In the genomic region with DNA sequence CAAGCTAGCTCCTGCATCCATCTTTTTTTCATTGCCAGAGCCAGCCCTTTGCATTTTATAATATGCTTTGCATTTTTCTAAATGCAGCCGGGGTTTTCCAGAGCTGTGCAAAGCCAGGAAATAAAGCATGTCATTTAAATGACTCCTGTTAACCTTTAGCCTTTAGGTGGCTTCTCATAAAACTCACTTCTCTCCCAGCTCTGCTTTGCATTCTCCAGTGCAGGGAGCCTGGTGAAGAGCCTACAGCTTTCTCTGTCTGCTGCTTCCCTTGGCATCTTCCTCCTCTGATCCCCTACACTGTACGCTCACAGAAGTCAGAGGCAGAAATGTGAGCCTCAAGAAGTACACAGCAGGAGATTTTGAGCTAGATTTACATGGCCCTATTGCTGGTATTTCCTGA, we compare ENCODE assay signal across 15 mouse cellular contexts.
A peak's percentile ranks its signal among the peaks of the same experiment; 100 is the strongest.
DNase-seq lines count a peak whose midpoint lies in the region; ATAC-seq and TF ChIP-seq lines count a peak whose summit lies in the region.
"Had no signal": no experiment of that assay in that cellular context is flagged by ENCODE, and none has a peak within 500 bp of the region (broad histone marks: within the 10 kb centered on the region; RNA-seq: fewer than 3 reads in every experiment).

No protein-coding gene starts in this region.

- no peaks in the 10 kb centered on the region for H3K27me3 ChIP-seq in hindbrain, embryonic 15.5 days
- H3K27me3 ChIP-seq in hindbrain, postnatal 0 days (ENCODE audit: insufficient read depth, low read length): no peaks in the 10 kb centered on the region
- no peaks in the 10 kb centered on the region for H3K27me3 ChIP-seq in stomach, embryonic 14.5 days (ENCODE audit: control insufficient read depth, insufficient read depth, low read length)
- H3K27me3 ChIP-seq in stomach, postnatal 0 days (ENCODE audit: control insufficient read depth, insufficient read depth, low read length): no peaks in the 10 kb centered on the region
- H3K27me3 ChIP-seq in intestine, embryonic 15.5 days (replicated peaks): no peaks in the 10 kb centered on the region
- H3K27me3 ChIP-seq in forebrain, embryonic 12.5 days: 0 out of 2 replicates have a peak, but pooled peaks cover 7% of the 10 kb centered on the region
- no peaks in the 10 kb centered on the region for H3K27me3 ChIP-seq in heart, embryonic 11.5 days (ENCODE audit: control insufficient read depth, insufficient read depth, low read length)

- ATAC-seq in hindbrain, embryonic 15.5 days (ENCODE audit: low FRiP score, low read depth): no peak
- no peak for ATAC-seq in hindbrain, postnatal 0 days
- ATAC-seq in stomach, embryonic 14.5 days (ENCODE audit: insufficient number of reproducible peaks, insufficient read depth, low FRiP score, low read depth): no peak
- ATAC-seq in stomach, postnatal 0 days (ENCODE audit: low FRiP score, low TSS enrichment): no peak
- ATAC-seq in intestine, embryonic 15.5 days: peak; percentile 80
- no peak for ATAC-seq in forebrain, embryonic 12.5 days (ENCODE audit: low FRiP score)
- no peak for ATAC-seq in heart, embryonic 11.5 days (replicated peaks; ENCODE audit: insufficient number of reproducible peaks, low FRiP score, low TSS enrichment)
- ATAC-seq: forebrain, embryonic 14.5 days had no signal

- H3K27ac ChIP-seq in hindbrain, embryonic 15.5 days (replicated peaks): 0 out of 2 replicates have a peak overlapping the region, but pooled peaks have one; percentile 45
- no peak overlapping the region for H3K27ac ChIP-seq in hindbrain, postnatal 0 days
- peak overlapping the region; percentile 61; the same call in 1 of the 2 replicates for H3K27ac ChIP-seq in stomach, embryonic 14.5 days (ENCODE audit: low read length)
- no peak overlapping the region for H3K27ac ChIP-seq in stomach, postnatal 0 days (replicated peaks)
- H3K27ac ChIP-seq in intestine, embryonic 15.5 days: peak overlapping the region; percentile 67
- no peak overlapping the region for H3K27ac ChIP-seq in forebrain, embryonic 12.5 days
- H3K27ac ChIP-seq in heart, embryonic 11.5 days (ENCODE audit: low read depth, low read length): no peak overlapping the region
- H3K27ac ChIP-seq: liver, embryonic 13.5 days; macrophage had no signal

- peaks cover 21% of the 10 kb centered on the region for H3K4me1 ChIP-seq in hindbrain, embryonic 15.5 days (replicated peaks)
- H3K4me1 ChIP-seq in hindbrain, postnatal 0 days (ENCODE audit: insufficient read depth, low read length): peaks cover 12% of the 10 kb centered on the region; the same call in 1 of the 2 replicates
- H3K4me1 ChIP-seq in stomach, embryonic 14.5 days (ENCODE audit: control insufficient read depth, insufficient read depth, low read length): peaks cover 34% of the 10 kb centered on the region
- peaks cover 7% of the 10 kb centered on the region for H3K4me1 ChIP-seq in stomach, postnatal 0 days (replicated peaks; ENCODE audit: control insufficient read depth, insufficient read depth)
- peaks cover 24% of the 10 kb centered on the region for H3K4me1 ChIP-seq in intestine, embryonic 15.5 days (replicated peaks)
- peaks cover 25% of the 10 kb centered on the region for H3K4me1 ChIP-seq in forebrain, embryonic 12.5 days
- H3K4me1 ChIP-seq in heart, embryonic 11.5 days (ENCODE audit: control insufficient read depth, insufficient read depth, low read length): peaks cover 4% of the 10 kb centered on the region; the same call in 1 of the 2 replicates

- no peak for TF ChIP-seq EP300 in stomach, postnatal 0 days (optimal IDR thresholded peaks at IDR 0.05)

- H3K9me3 ChIP-seq in hindbrain, embryonic 15.5 days: no peaks in the 10 kb centered on the region
- no peaks in the 10 kb centered on the region for H3K9me3 ChIP-seq in hindbrain, postnatal 0 days (ENCODE audit: low read length)
- no peaks in the 10 kb centered on the region for H3K9me3 ChIP-seq in stomach, embryonic 14.5 days (ENCODE audit: control insufficient read depth, low read depth, low read length)
- H3K9me3 ChIP-seq in stomach, postnatal 0 days (ENCODE audit: control insufficient read depth, low read length): no peaks in the 10 kb centered on the region
- H3K9me3 ChIP-seq in intestine, embryonic 15.5 days: no peaks in the 10 kb centered on the region
- no peaks in the 10 kb centered on the region for H3K9me3 ChIP-seq in forebrain, embryonic 12.5 days
- no peaks in the 10 kb centered on the region for H3K9me3 ChIP-seq in heart, embryonic 11.5 days (replicated peaks; ENCODE audit: control insufficient read depth, low read length)
- H3K9me3 ChIP-seq: liver, embryonic 13.5 days had no signal

- TF ChIP-seq CTCF in hindbrain, postnatal 0 days (IDR thresholded peaks at IDR 0.05; ENCODE audit: low read depth): no peak
- no peak for TF ChIP-seq CTCF in stomach, postnatal 0 days (IDR thresholded peaks at IDR 0.05; ENCODE audit: low read depth)

- no peak overlapping the region for H3K4me2 ChIP-seq in hindbrain, embryonic 15.5 days
- H3K4me2 ChIP-seq in hindbrain, postnatal 0 days (ENCODE audit: low read depth, low read length): no peak overlapping the region
- H3K4me2 ChIP-seq in stomach, embryonic 14.5 days (replicated peaks; ENCODE audit: low read depth, low read length): no peak overlapping the region
- no peak overlapping the region for H3K4me2 ChIP-seq in stomach, postnatal 0 days (replicated peaks; ENCODE audit: low read depth)
- peak overlapping the region; percentile 32 for H3K4me2 ChIP-seq in intestine, embryonic 15.5 days (replicated peaks)
- H3K4me2 ChIP-seq in forebrain, embryonic 12.5 days: no peak overlapping the region
- no peak overlapping the region for H3K4me2 ChIP-seq in heart, embryonic 11.5 days
- H3K4me2 ChIP-seq: liver, embryonic 13.5 days had no signal

- 38% methylated on average over 2 of the region's 2 CpGs for WGBS in hindbrain, embryonic 15.5 days
- WGBS in hindbrain, postnatal 0 days: 40% methylated on average over 2 of the region's 2 CpGs
- 26% methylated on average over 2 of the region's 2 CpGs for WGBS in stomach, embryonic 14.5 days
- 57% methylated on average over 2 of the region's 2 CpGs for WGBS in stomach, postnatal 0 days
- WGBS in intestine, embryonic 15.5 days: 28% methylated on average over 2 of the region's 2 CpGs
- 73% methylated on average over 2 of the region's 2 CpGs for WGBS in forebrain, embryonic 12.5 days
- WGBS in heart, embryonic 11.5 days (ENCODE audit: insufficient replicate concordance): 58% methylated on average over 2 of the region's 2 CpGs

- no peak overlapping the region for H3K4me3 ChIP-seq in hindbrain, embryonic 15.5 days
- H3K4me3 ChIP-seq in hindbrain, postnatal 0 days (ENCODE audit: low read length): no peak overlapping the region
- no peak overlapping the region for H3K4me3 ChIP-seq in stomach, embryonic 14.5 days (ENCODE audit: low read depth, low read length)
- H3K4me3 ChIP-seq in stomach, postnatal 0 days (ENCODE audit: low read depth, low read length): no peak overlapping the region
- H3K4me3 ChIP-seq in intestine, embryonic 15.5 days (replicated peaks): no peak overlapping the region
- H3K4me3 ChIP-seq in forebrain, embryonic 12.5 days (replicated peaks): no peak overlapping the region
- no peak overlapping the region for H3K4me3 ChIP-seq in heart, embryonic 11.5 days (ENCODE audit: low read depth, low read length)
- H3K4me3 ChIP-seq: liver, embryonic 13.5 days had no signal

- H3K9ac ChIP-seq in hindbrain, embryonic 15.5 days: no peak overlapping the region
- no peak overlapping the region for H3K9ac ChIP-seq in hindbrain, postnatal 0 days (replicated peaks; ENCODE audit: low read length)
- no peak overlapping the region for H3K9ac ChIP-seq in stomach, embryonic 14.5 days (replicated peaks; ENCODE audit: low read depth, low read length)
- H3K9ac ChIP-seq in stomach, postnatal 0 days (ENCODE audit: low read length): no peak overlapping the region
- no peak overlapping the region for H3K9ac ChIP-seq in intestine, embryonic 15.5 days
- no peak overlapping the region for H3K9ac ChIP-seq in forebrain, embryonic 12.5 days
- H3K9ac ChIP-seq in heart, embryonic 11.5 days (ENCODE audit: low read depth, low read length): no peak overlapping the region
- H3K9ac ChIP-seq: liver, embryonic 13.5 days had no signal

- no peak for DNase-seq in hindbrain, postnatal 0 days (ENCODE audit: low spot score)
- DNase-seq in stomach, postnatal 0 days (ENCODE audit: low spot score): no peak
- peak; percentile 45 for DNase-seq in yolk sac, embryonic 10.5 days (ENCODE audit: low spot score)
- DNase-seq: adrenal gland, postnatal 36 days; cerebellum, adult 11 months; heart, adult 11 months; liver, embryonic 13.5 days; right cerebral cortex, postnatal 4 days had no signal

- no peaks in the 10 kb centered on the region for H3K36me3 ChIP-seq in hindbrain, embryonic 15.5 days
- no peaks in the 10 kb centered on the region for H3K36me3 ChIP-seq in hindbrain, postnatal 0 days (ENCODE audit: insufficient read depth, low read length)
- H3K36me3 ChIP-seq in stomach, embryonic 14.5 days (ENCODE audit: control insufficient read depth, insufficient read depth, low read length): no peaks in the 10 kb centered on the region
- H3K36me3 ChIP-seq in stomach, postnatal 0 days (ENCODE audit: control insufficient read depth, insufficient read depth, low read length): no peaks in the 10 kb centered on the region
- H3K36me3 ChIP-seq in intestine, embryonic 15.5 days: no peaks in the 10 kb centered on the region
- H3K36me3 ChIP-seq in forebrain, embryonic 12.5 days (replicated peaks): no peaks in the 10 kb centered on the region
- no peaks in the 10 kb centered on the region for H3K36me3 ChIP-seq in heart, embryonic 11.5 days (ENCODE audit: control insufficient read depth, insufficient read depth, low read length)
- H3K36me3 ChIP-seq: liver, embryonic 13.5 days had no signal

Comparison
In these comparisons a context has a peak if more than half of its experiments do, and no peak if none do; other contexts are left out.
1. H3K27ac ChIP-seq: peak in hindbrain, embryonic 15.5 days (single experiment), stomach, embryonic 14.5 days (single experiment) and intestine, embryonic 15.5 days (single experiment); none in hindbrain, postnatal 0 days (single experiment), stomach, postnatal 0 days (single experiment), forebrain, embryonic 12.5 days (single experiment) and heart, embryonic 11.5 days (single experiment).